Mouse (Mus musculus) limb, embryonic 14.5 days (tissue): ENCODE data around the gene Gkn2. TPM values are rescaled to one million over a fixed set of nuclear protein-coding genes. Genes with fewer than 3 reads are reported as not detected.

Experiments used
- ATAC-seq: fragments of 200-750 bp; cut with Nextera tagmentation; 2 replicates; pipeline ENCODE4 v1.8.0; 2017; ENCODE audit warnings: low read depth, moderate number of reproducible peaks, moderate TSS enrichment; ENCODE audit not compliant: low FRiP score
- DNase-seq: peaks from one replicate; pipeline ENCODE4 v3.0.0-alpha.2; 2015; ENCODE audit warnings: low spot score
- H3K27ac ChIP-seq: fragments of 300-500 bp; sonication (generic); replicated peaks from 2 replicates; pipeline ENCODE4 v1.5.1; 2014; ENCODE audit warnings: low read depth, mild to moderate bottlenecking, low read length, moderate library complexity, mixed read lengths
- H3K27me3 ChIP-seq: fragments of 300-500 bp; sonication (generic); 2 replicates; pipeline ENCODE4 v1.6.1; 2014; ENCODE audit warnings: low read length, mixed read lengths; ENCODE audit not compliant: control insufficient read depth, insufficient read depth
- H3K36me3 ChIP-seq: fragments of 300-500 bp; sonication (generic); 2 replicates; pipeline ENCODE4 v1.6.1; 2014; ENCODE audit warnings: mild to moderate bottlenecking, low read length, moderate library complexity, mixed read lengths; ENCODE audit not compliant: control insufficient read depth, insufficient read depth
- H3K4me1 ChIP-seq: fragments of 300-500 bp; sonication (generic); 2 replicates; pipeline ENCODE4 v1.6.1; 2014; ENCODE audit warnings: antibody characterized with exemption, low read length, mixed read lengths; ENCODE audit not compliant: control insufficient read depth, insufficient read depth
- H3K4me2 ChIP-seq: fragments of 300-500 bp; sonication (generic); replicated peaks from 2 replicates; pipeline ENCODE4 v1.6.1; 2014; ENCODE audit warnings: low read depth, mild to moderate bottlenecking, low read length, moderate library complexity; ENCODE audit not compliant: severe bottlenecking
- H3K4me3 ChIP-seq: fragments of 300-500 bp; sonication (generic); replicated peaks from 2 replicates; pipeline ENCODE4 v1.5.1; 2014; ENCODE audit warnings: low read length
- H3K9ac ChIP-seq: fragments of 300-500 bp; sonication (generic); 2 replicates; pipeline ENCODE4 v1.6.1; 2014; ENCODE audit warnings: mild to moderate bottlenecking, low read depth, low read length, moderate library complexity; ENCODE audit not compliant: severe bottlenecking
- H3K9me3 ChIP-seq: fragments of 300-500 bp; sonication (generic); 2 replicates; pipeline ENCODE4 v1.6.1; 2016; ENCODE audit warnings: low read length; ENCODE audit not compliant: control insufficient read depth
- POLR2A ChIP-seq: fragments of 200-500 bp; IDR thresholded peaks from 2 replicates; pipeline ENCODE4 v1.8.0; 2012; ENCODE audit warnings: inconsistent platforms, mild to moderate bottlenecking, moderate library complexity, borderline replicate concordance; ENCODE audit not compliant: insufficient read depth, insufficient read length; ENCODE audit errors: extremely low read depth
- WGBS: fragments of 180-500 bp; shearing (Covaris S2); extraction: QIAGEN DNeasy Blood & Tissue Kit; methylation state at CpG from one replicate; pipeline ENCODE4 v1.1.7; 2014; 5-methylcytosine and 5-hydroxymethylcytosine counted together
- polyA plus RNA-seq, 2 experiments: library from polyadenylated mRNA; depleted of rRNA in 1 of 2; stranded (reverse) in 1 of 2; unstranded in 1 of 2; fragments of >200 nt; fragmentation: Nextera tagmentation in 1 of 2; extraction: Ambion mirVana in 1 of 2; gene quantifications; 2 replicates each; pipeline versions ENCODE4 v1.2.1 to v1.2.3; 2012 to 2014

Gkn2 gene
- polyA plus RNA-seq, 2 experiments = 0.35 TPM; not detected in 1

DNA sequence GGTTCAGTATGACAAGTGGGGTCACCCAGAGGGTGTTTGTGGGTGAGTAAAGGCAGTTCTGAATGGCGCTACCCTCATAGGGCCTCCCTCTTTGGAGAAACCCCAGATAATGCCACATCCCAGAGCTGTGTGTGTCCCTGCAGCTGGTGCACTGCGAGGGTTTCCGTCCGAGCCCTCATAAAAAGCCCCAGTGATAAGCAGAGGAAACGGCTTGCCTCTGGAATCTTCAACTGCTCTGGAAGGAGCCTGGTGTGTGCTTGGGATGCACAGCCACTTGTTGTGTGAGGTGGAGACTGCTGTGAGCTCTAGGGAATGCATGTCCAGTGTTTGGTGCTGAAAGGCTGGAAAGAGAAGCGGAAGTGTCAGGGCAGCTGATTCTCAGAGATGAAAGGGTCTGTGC is 28.3 kb downstream of the Gkn2 start:
- DNase-seq (no peak), ATAC-seq (no peak)
- Histone ChIP-seq H3K4me2 (no peak overlapping the region), H3K4me3 (no peak overlapping the region), H3K9me3 (no peaks in the 10 kb centered on the region), H3K27me3 (no peaks in the 10 kb centered on the region), H3K36me3 (no peaks in the 10 kb centered on the region), H3K9ac (no peak overlapping the region), H3K4me1 (no peaks in the 10 kb centered on the region; the same call in 1 of the 2 replicates), H3K27ac (no peak overlapping the region)
- no peak for TF ChIP-seq POLR2A
- WGBS = 39% methylated on average over 6 of the region's 6 CpGs

DNA sequence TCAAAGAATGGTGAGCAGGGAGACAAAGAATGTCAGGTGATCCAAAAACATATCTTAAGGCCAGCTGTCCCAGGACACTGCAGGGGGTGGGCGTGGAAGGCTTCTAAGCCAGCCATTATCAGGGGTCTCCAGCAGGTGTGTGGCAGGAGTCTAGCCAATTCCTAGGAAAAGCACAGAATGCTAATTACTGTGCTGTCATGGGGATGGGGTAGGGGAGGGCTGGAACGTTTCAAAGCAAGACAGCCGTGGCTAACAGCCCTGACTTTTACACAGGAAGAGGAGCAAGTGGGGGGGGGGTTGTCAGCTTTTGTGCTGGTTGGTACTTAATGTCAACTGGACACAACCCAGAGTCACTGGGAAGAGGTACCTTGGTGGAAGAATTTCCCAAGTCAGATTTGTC is 38.9 kb downstream of the Gkn2 start:
- no peak overlapping the region for H3K27ac ChIP-seq
- H3K4me1 ChIP-seq = no peaks in the 10 kb centered on the region
- WGBS = 25% methylated on average over 3 of the region's 3 CpGs
- H3K36me3 ChIP-seq = no peaks in the 10 kb centered on the region
- no peak overlapping the region for H3K9ac ChIP-seq
- H3K9me3 ChIP-seq = no peaks in the 10 kb centered on the region
- DNase-seq (no peak), ATAC-seq (no peak)
- no peak for TF ChIP-seq POLR2A
- H3K27me3 ChIP-seq = no peaks in the 10 kb centered on the region
- H3K4me2 ChIP-seq = no peak overlapping the region
- H3K4me3 ChIP-seq = no peak overlapping the region

DNA sequence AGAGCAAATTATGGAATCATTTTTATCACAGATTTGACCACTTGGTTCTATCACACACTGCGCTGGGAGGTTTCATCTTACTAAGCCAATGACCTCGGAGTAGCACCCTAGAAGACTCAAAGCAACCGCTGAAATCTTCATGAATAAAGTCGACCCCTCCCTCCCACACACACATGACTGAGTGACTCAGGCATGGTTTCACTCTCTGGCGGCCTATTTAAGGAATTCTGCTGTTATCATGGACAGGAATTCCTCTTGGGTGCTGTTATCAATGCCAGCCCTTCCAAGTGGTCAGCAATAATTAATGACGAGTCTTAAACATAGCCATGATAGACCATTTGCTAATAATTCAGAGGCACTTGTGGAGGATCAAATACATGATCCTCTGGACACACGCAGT is 49.1 kb downstream of the Gkn2 start:
- Histone ChIP-seq H3K27me3 (no peaks in the 10 kb centered on the region), H3K4me2 (no peak overlapping the region), H3K36me3 (no peaks in the 10 kb centered on the region), H3K4me3 (no peak overlapping the region), H3K9me3 (no peaks in the 10 kb centered on the region), H3K4me1 (no peaks in the 10 kb centered on the region), H3K27ac (no peak overlapping the region), H3K9ac (no peak overlapping the region)
- TF ChIP-seq POLR2A = no peak
- DNase-seq = no peak
- WGBS = 78% methylated on average over 7 of the region's 7 CpGs
- ATAC-seq = no peak

DNA sequence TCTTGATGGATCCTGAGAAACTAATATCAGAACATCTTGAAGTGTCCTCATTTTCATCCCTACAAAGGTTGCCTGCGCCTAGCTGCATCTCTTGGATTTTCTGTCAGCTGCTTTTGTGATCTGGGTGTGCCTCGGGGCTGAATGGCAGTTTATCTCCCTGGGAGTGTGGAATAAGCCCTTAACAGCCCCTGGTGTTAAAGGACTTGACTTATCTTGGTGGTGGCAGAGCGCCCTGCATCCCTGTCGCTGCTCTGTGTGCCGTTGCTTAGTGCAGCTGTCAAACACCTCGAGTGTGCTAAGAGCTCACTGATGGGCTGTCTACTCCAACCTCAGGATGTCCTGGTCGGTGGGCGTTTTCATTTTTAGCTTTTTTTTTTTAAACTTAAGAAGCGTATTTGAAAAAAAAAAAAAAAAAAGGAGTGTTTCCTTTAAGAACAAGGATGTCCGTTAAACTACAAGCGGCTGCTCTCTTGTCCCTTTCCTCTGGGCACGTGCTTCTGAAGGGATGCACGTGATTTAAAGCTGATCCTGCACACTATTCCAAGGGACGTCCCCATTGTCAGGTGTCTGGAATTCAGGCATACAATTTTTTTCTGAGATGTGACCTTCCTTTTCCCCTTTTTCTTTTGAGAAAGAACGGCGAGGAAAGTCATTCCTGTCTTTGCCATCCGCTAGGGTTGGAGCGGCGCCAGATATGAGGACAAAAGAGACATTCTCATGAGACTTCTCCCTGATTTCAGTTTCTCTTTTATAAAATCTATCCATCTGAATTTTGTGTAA is 51.1 kb downstream of the Gkn2 start:
- ATAC-seq (no peak), DNase-seq (no peak)
- H3K9me3 ChIP-seq = no peaks in the 10 kb centered on the region
- H3K4me2 ChIP-seq = no peak overlapping the region
- no peak overlapping the region for H3K4me3 ChIP-seq
- H3K9ac ChIP-seq = no peak overlapping the region
- WGBS = 68% methylated on average over 19 of the region's 19 CpGs
- no peaks in the 10 kb centered on the region for H3K36me3 ChIP-seq
- H3K4me1 ChIP-seq = no peaks in the 10 kb centered on the region
- no peak overlapping the region for H3K27ac ChIP-seq
- H3K27me3 ChIP-seq = no peaks in the 10 kb centered on the region
- no peak for TF ChIP-seq POLR2A

DNA sequence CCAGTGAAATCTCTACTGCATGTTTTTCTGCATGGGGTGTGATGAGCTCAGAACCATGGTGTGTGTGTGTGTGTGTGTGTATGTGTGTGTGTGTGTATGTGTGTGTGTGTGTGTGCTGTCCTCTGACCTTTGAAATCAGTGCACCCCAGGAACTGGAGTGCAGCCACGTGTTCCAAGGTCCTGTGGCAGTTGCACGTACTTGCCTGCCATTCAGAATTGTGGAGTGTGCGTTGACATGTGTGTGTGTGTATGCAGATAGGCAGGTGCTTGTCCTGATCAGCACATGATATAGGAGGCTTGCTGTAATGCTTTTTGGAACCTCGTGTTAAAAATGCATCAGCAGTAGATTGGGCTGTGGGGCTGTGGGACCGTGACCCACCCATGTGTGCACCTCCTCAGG is 53.8 kb downstream of the Gkn2 start:
- Histone ChIP-seq H3K36me3 (no peaks in the 10 kb centered on the region), H3K4me1 (no peaks in the 10 kb centered on the region), H3K9me3 (no peaks in the 10 kb centered on the region), H3K27me3 (no peaks in the 10 kb centered on the region), H3K27ac (no peak overlapping the region), H3K4me3 (no peak overlapping the region), H3K9ac (no peak overlapping the region), H3K4me2 (no peak overlapping the region)
- no peak for TF ChIP-seq POLR2A
- WGBS = 81% methylated on average over 5 of the region's 5 CpGs
- no peak for ATAC-seq
- no peak for DNase-seq

DNA sequence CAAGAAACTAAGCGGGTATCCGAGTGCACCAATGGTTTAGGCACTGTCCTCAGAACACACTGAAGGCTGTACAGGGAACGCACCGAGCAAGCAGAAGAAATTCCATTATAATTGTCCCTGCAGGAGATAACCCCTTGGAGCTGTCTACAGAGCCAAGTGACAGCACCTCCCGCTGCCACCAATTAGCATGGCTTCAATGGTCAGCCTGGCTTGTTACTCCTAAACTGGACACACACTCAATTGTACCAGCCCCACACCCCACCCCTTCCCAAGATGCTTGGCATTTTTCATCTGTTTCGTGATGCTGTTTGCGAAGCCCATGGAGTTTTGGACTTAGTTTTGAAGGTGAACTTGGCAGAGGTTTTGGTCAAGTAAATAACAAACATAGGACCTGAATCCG is 54.5 kb downstream of the Gkn2 start:
- H3K4me1 ChIP-seq = no peaks in the 10 kb centered on the region
- ATAC-seq = no peak
- 80% methylated on average over 8 of the region's 8 CpGs for WGBS
- H3K27me3 ChIP-seq = no peaks in the 10 kb centered on the region
- H3K9me3 ChIP-seq = no peaks in the 10 kb centered on the region
- no peak overlapping the region for H3K4me3 ChIP-seq
- no peak overlapping the region for H3K9ac ChIP-seq
- DNase-seq = no peak
- H3K4me2 ChIP-seq = no peak overlapping the region
- no peak overlapping the region for H3K27ac ChIP-seq
- TF ChIP-seq POLR2A = no peak
- H3K36me3 ChIP-seq = no peaks in the 10 kb centered on the region
